Mouse (Mus musculus) hematopoietic stem cell, adult 5-6 weeks (primary cell): Measurements from ENCODE around the gene Pex1. TPM values are rescaled to one million over a fixed set of nuclear protein-coding genes. Genes with fewer than 3 reads are reported as not detected.
A peak's percentile ranks its signal among the peaks of the same experiment; 100 is the strongest.

Source experiments
- ATAC-seq, 2 experiments: fragments of 125-278 bp in 1 of 2; replicated peaks in 1 of 2; 2 replicates each; pipeline ENCODE4 v1.8.0; 2016 to 2017; ENCODE audit warnings: inconsistent platforms in 2 of 2, mild to moderate bottlenecking in 2 of 2, moderate number of reproducible peaks in 2 of 2, low read depth in 1 of 2, moderate TSS enrichment in 1 of 2; ENCODE audit not compliant: low FRiP score in 2 of 2, poor library complexity in 2 of 2, severe bottlenecking in 2 of 2, insufficient read depth in 1 of 2, low TSS enrichment in 1 of 2
- total RNA-seq: library from RNA; stranded (forward); fragments of 172-1452, 232-1000 nt; gene quantifications from 2 replicates; pipeline ENCODE4 v1.2.3, GENCODE M21; 2017

Gene Pex1
- total RNA-seq, 1 experiment from 2014 or later = 19.2 TPM

GRCm38 (mm10) chr5:3666585-3666984, 70.7 kb downstream of the Pex1 start:
- ATAC-seq = no peak

DNA sequence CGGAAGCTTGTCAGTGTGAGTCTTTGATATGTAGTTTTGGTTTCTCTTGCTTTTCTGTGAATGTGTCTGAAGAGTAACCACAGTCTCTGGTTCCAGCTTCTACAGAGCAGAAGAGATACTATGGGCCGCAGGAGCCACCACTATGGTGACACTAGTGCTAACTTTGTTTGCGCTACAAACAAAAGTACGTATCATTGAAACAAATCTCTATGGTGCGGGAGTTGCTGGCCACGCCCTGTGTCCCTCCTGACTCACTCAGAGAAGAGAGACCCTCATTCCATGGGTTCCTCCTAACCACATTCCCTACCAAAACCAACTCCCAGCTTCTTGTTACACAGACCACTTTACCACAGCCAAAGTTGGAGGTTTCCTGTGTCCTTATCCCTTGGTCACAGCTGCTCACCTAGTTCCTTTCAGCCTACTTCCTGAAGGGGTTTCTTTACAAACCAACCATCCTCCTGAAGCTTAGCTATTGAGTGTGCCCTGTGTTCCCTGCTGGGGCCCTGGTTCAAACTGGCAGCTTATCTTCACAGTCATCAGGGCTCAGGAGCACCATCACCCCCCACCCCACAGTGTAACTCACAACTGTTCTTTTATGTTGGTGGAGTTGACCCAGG, 74.2 kb downstream of the Pex1 start:
- ATAC-seq = peak; percentile 91 to 96

Other genes with a start within 250 kb of the Pex1 start
- gene Fam133b, start 52.2 kb upstream of the Pex1 start, total RNA-seq = 134 and 149 TPM in 2 replicates
- gene 1700109H08Rik, start 24.5 kb upstream of the Pex1 start, total RNA-seq = 15.4 and 25.7 TPM in 2 replicates
- gene Rbm48, start 519 bp downstream of the Pex1 start, total RNA-seq = 35.8 and 43.6 TPM in 2 replicates
- not detected in 2 replicates for gene Tmbim7, start 55.1 kb downstream of the Pex1 start, total RNA-seq
- gene Gatad1, start 61.1 kb downstream of the Pex1 start, total RNA-seq = 216 and 315 TPM in 2 replicates
- gene Ankib1, start 206.9 kb downstream of the Pex1 start, total RNA-seq = 59.0 and 79.3 TPM in 2 replicates
- 88.6 and 92.8 TPM in 2 replicates for gene Krit1, start 207.1 kb downstream of the Pex1 start, total RNA-seq
- 0.38 TPM in 1 of 2 replicates, not detected in the other for gene Lrrd1, start 249.1 kb downstream of the Pex1 start, total RNA-seq